Mouse (Mus musculus) frontal cortex, adult (tissue): Measurements from ENCODE around the gene Tmem131l.

Experiments
- ATAC-seq: cut with Nextera tagmentation; 2 replicates; pipeline ENCODE4 v1.9.2; 2017; ENCODE audit warnings: mild to moderate bottlenecking, moderate library complexity, mixed read lengths; ENCODE audit not compliant: low TSS enrichment

The Tmem131l gene

GRCm38 (mm10) chr3:83978497-83979410 lies 61.2 kb downstream of the Tmem131l start:
- peak; percentile 38; the same call in 1 of the 2 replicates for ATAC-seq

- ATAC-seq = no peak
Measured at GRCm38 (mm10) chr3:83977817-83978216, 62.2 kb downstream of the Tmem131l start.

GRCm38 (mm10) chr3:83976161-83976560 lies 63.8 kb downstream of the Tmem131l start:
- ATAC-seq = no peak

- no peak for ATAC-seq
Measured at GRCm38 (mm10) chr3:83973339-83973738, 66.6 kb downstream of the Tmem131l start.

GRCm38 (mm10) chr3:83970629-83971028 lies 69.3 kb downstream of the Tmem131l start:
- no peak for ATAC-seq

GRCm38 (mm10) chr3:83969081-83969480 lies 70.9 kb downstream of the Tmem131l start:
- no peak for ATAC-seq

- no peak for ATAC-seq
Measured at GRCm38 (mm10) chr3:83967791-83968190, 72.2 kb downstream of the Tmem131l start.

GRCm38 (mm10) chr3:83965333-83965732 lies 74.6 kb downstream of the Tmem131l start:
- ATAC-seq = peak; percentile 94

- ATAC-seq = no peak
Measured at GRCm38 (mm10) chr3:83963705-83964104, 76.3 kb downstream of the Tmem131l start.

- no peak for ATAC-seq
Measured at GRCm38 (mm10) chr3:83962571-83962970, 77.4 kb downstream of the Tmem131l start.

GRCm38 (mm10) chr3:83962076-83962475 lies 77.9 kb downstream of the Tmem131l start:
- ATAC-seq = no peak

GRCm38 (mm10) chr3:83958951-83959681 lies 80.9 kb downstream of the Tmem131l start:
- ATAC-seq = no peak

GRCm38 (mm10) chr3:83953879-83954278 lies 86.1 kb downstream of the Tmem131l start:
- no peak for ATAC-seq

GRCm38 (mm10) chr3:83948801-83949200 lies 91.2 kb downstream of the Tmem131l start:
- ATAC-seq = no peak

GRCm38 (mm10) chr3:83947476-83948245 lies 92.3 kb downstream of the Tmem131l start:
- no peak for ATAC-seq

- no peak for ATAC-seq
Measured at GRCm38 (mm10) chr3:83946848-83947247, 93.1 kb downstream of the Tmem131l start.

GRCm38 (mm10) chr3:83943691-83944090 lies 96.3 kb downstream of the Tmem131l start:
- ATAC-seq = no peak

GRCm38 (mm10) chr3:83943212-83943611 lies 96.8 kb downstream of the Tmem131l start:
- ATAC-seq = no peak

- peak; percentile 70 for ATAC-seq
Measured at GRCm38 (mm10) chr3:83941921-83942320, 98.1 kb downstream of the Tmem131l start.

GRCm38 (mm10) chr3:83938871-83939270 lies 101.1 kb downstream of the Tmem131l start:
- ATAC-seq = no peak

GRCm38 (mm10) chr3:83934514-83934913 lies 105.5 kb downstream of the Tmem131l start:
- ATAC-seq = no peak
